Mouse (Mus musculus) G1E (cell line): ENCODE results near the gene BC035947.

Experiments used
- CTCF ChIP-seq: IDR thresholded peaks from 2 replicates; pipeline ENCODE4 v1.5.1; 2012; ENCODE audit warnings: low read depth, low read length, inconsistent platforms, mixed read lengths
- POLR2AphosphoS5 ChIP-seq: IDR thresholded peaks from 2 replicates; pipeline ENCODE4 v1.6.1; 2012; ENCODE audit warnings: low read depth, low read length, inconsistent platforms; ENCODE audit not compliant: insufficient replicate concordance

- TF ChIP-seq CTCF, result no peak
- TF ChIP-seq POLR2AphosphoS5, result no peak
These were observed 27.2 kb upstream of the BC035947 start for GRCm38 (mm10) chr1:78539166-78539565.
